In the genomic region with DNA sequence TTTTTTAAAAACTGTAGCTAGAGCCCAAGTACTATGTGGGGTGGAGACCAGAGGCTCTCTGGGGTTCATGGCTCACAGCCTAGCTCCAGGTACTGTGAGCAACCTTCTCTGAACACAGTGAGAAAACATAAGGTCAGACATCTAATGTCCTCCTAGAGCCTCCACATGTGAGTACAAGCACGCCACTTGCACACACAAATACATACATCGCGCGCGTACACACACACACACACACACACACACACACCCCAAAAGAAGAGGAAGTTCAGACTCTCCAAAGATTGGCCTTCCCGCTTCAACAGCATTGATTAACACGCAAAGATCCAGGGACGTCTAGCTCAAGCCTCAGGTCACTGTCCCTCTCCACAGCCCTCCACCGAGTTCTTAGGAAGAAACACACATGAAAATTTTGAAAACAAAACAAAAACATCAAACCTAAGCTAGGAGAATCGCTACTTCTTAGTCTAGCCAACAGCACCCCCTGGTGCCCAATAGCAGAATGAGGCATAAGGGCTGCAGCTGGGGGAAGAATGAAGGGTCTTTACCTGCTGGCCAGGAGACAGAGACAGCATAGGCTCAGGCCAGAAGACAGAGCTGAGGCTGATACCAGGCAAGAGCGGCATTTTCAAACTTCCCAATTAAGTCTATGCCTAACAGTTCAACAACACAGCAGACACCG, we compare ENCODE assay signal across 8 mouse cellular contexts.
DNase-seq lines count a peak whose midpoint lies in the region; ATAC-seq and TF ChIP-seq lines count a peak whose summit lies in the region.

No protein-coding gene starts in this region.

- TF ChIP-seq POLR2A in bone marrow macrophage, adult 2 months (IDR thresholded peaks at IDR 0.05; ENCODE audit: borderline replicate concordance, low read depth, low read length), result no peak

- peak overlapping the region; percentile 54 for H3K4me3 ChIP-seq in bone marrow macrophage, adult 2 months (ENCODE audit: insufficient read depth, low read length)
- no peak overlapping the region for H3K4me3 ChIP-seq in intestine, embryonic 15.5 days (replicated peaks)
- no peak overlapping the region; the same call in 1 of the 2 replicates for H3K4me3 ChIP-seq in liver, embryonic 13.5 days (replicated peaks)

- no peak overlapping the region for H3K27ac ChIP-seq in bone marrow macrophage, adult 2 months (ENCODE audit: insufficient read depth, low read depth, low read length)
- no peak overlapping the region for H3K27ac ChIP-seq in intestine, embryonic 15.5 days
- no peak overlapping the region for H3K27ac ChIP-seq in liver, embryonic 13.5 days

- peak; percentile 50 to 63 for DNase-seq in left cerebral cortex, adult 18-20 months (ENCODE audit: low spot score in 2 of 2)
- DNase-seq in left cerebral cortex, adult 11 months (ENCODE audit: low spot score), result no peak
- peak; percentile 50 to 55 for DNase-seq in frontal cortex, postnatal 36 days (ENCODE audit: low spot score in 2 of 2)
- DNase-seq in liver, embryonic 13.5 days, result no peak
- peak; percentile 33 to 46 for DNase-seq in natural killer cell, adult 2 months (ENCODE audit: low spot score in 2 of 2)
- peak; percentile 65 for DNase-seq in thymus, postnatal 14 days

- no peaks in the 10 kb centered on the region for H3K36me3 ChIP-seq in intestine, embryonic 15.5 days
- no peaks in the 10 kb centered on the region for H3K36me3 ChIP-seq in liver, embryonic 13.5 days

- no peak overlapping the region for H3K9ac ChIP-seq in intestine, embryonic 15.5 days
- no peak overlapping the region for H3K9ac ChIP-seq in liver, embryonic 13.5 days

- WGBS in intestine, embryonic 15.5 days, result 52% methylated on average over 12 of the region's 12 CpGs
- WGBS in liver, embryonic 13.5 days (ENCODE audit: insufficient replicate concordance), result 34% methylated on average over 12 of the region's 12 CpGs

- TF ChIP-seq CTCF in bone marrow macrophage, adult 2 months (IDR thresholded peaks at IDR 0.05; ENCODE audit: low read depth, low read length), result peak; percentile 96

- no peaks in the 10 kb centered on the region for H3K27me3 ChIP-seq in intestine, embryonic 15.5 days (replicated peaks)
- H3K27me3 ChIP-seq in liver, embryonic 13.5 days, result no peaks in the 10 kb centered on the region

- H3K4me2 ChIP-seq in intestine, embryonic 15.5 days (replicated peaks), result peak overlapping the region; percentile 20; the same call in 1 of the 2 replicates
- peak overlapping the region; percentile 37; the same call in 1 of the 2 replicates for H3K4me2 ChIP-seq in liver, embryonic 13.5 days

- no peak for ATAC-seq in intestine, embryonic 15.5 days
- no peak for ATAC-seq in liver, embryonic 13.5 days (ENCODE audit: low read depth)

- H3K9me3 ChIP-seq in intestine, embryonic 15.5 days, result no peaks in the 10 kb centered on the region
- no peaks in the 10 kb centered on the region for H3K9me3 ChIP-seq in liver, embryonic 13.5 days (replicated peaks)

- no peaks in the 10 kb centered on the region for H3K4me1 ChIP-seq in bone marrow macrophage, adult 2 months (ENCODE audit: control insufficient read depth, insufficient read depth, low read length)
- H3K4me1 ChIP-seq in intestine, embryonic 15.5 days (replicated peaks), result no peaks in the 10 kb centered on the region
- H3K4me1 ChIP-seq in liver, embryonic 13.5 days (replicated peaks), result peaks cover 4% of the 10 kb centered on the region; the same call in 1 of the 2 replicates

Comparison
In these comparisons a context has a peak if more than half of its experiments do, and no peak if none do; other contexts are left out.
1. DNase-seq: peak in left cerebral cortex, adult 18-20 months (2 of 2), frontal cortex, postnatal 36 days (2 of 2), natural killer cell, adult 2 months (2 of 2) and thymus, postnatal 14 days (single experiment); none in left cerebral cortex, adult 11 months (single experiment) and liver, embryonic 13.5 days (single experiment).